Mouse (Mus musculus) C2C12 (cell line): ENCODE measurements around the gene Antxr1. TPM values are rescaled to one million over a fixed set of nuclear protein-coding genes. Genes with fewer than 3 reads are reported as not detected.

Experiments
- H3K27me3 ChIP-seq: one replicate; pipeline ENCODE4 v1.6.1; 2011; ENCODE audit not compliant: control insufficient read depth, insufficient read depth, insufficient read length
- H3K36me3 ChIP-seq: one replicate; pipeline ENCODE4 v1.6.1; 2011; ENCODE audit not compliant: control insufficient read depth, insufficient read depth
- H3K4me3 ChIP-seq: one replicate; pipeline ENCODE4 v1.5.1; 2011; ENCODE audit warnings: mild to moderate bottlenecking, control low read depth; ENCODE audit not compliant: poor library complexity, insufficient read depth, severe bottlenecking
- H3K79me2 ChIP-seq: one replicate; pipeline ENCODE4 v1.6.1; 2011; ENCODE audit not compliant: control insufficient read depth, insufficient read depth
- H3K79me3 ChIP-seq: one replicate; pipeline ENCODE4 v1.6.1; 2011; ENCODE audit warnings: low read depth, control low read depth
- H3ac ChIP-seq: one replicate; pipeline ENCODE3; 2011; ENCODE audit warnings: low read depth; ENCODE audit not compliant: control insufficient read depth, insufficient read length
- CEBPB ChIP-seq: IDR thresholded peaks from one replicate; pipeline ENCODE4 v1.6.1; 2011; ENCODE audit warnings: low read depth, mild to moderate bottlenecking, control low read depth, moderate library complexity
- CTCF ChIP-seq: IDR thresholded peaks from one replicate; pipeline ENCODE4 v1.5.1; 2011; ENCODE audit not compliant: control insufficient read depth, insufficient read depth, insufficient read length
- FOSL1 ChIP-seq: IDR thresholded peaks from one replicate; pipeline ENCODE4 v1.8.0; 2011; ENCODE audit warnings: mild to moderate bottlenecking, low read length; ENCODE audit not compliant: poor library complexity, insufficient read depth, severe bottlenecking
- MAX ChIP-seq: IDR thresholded peaks from one replicate; pipeline ENCODE4 v1.6.1; 2011; ENCODE audit warnings: mild to moderate bottlenecking, control low read depth
- MYOD1 ChIP-seq: IDR thresholded peaks from one replicate; pipeline ENCODE4 v1.6.1; 2011; ENCODE audit warnings: low read depth; ENCODE audit not compliant: control insufficient read depth, insufficient read length
- MYOG ChIP-seq: IDR thresholded peaks from one replicate; pipeline ENCODE4 v1.6.1; 2011; ENCODE audit not compliant: control insufficient read depth, insufficient read length; ENCODE audit errors: extremely low read depth
- USF1 ChIP-seq: IDR thresholded peaks from one replicate; pipeline ENCODE4 v1.6.1; 2011; ENCODE audit warnings: low read depth, mild to moderate bottlenecking, control low read depth, moderate library complexity
- polyA plus RNA-seq: library from polyadenylated mRNA; unstranded; fragments of >200 nt; fragmentation: generic; extraction: Trizol; gene quantifications from one replicate; pipeline ENCODE4 v1.2.1, GENCODE M21; 2012; ENCODE audit warnings: missing spikeins

The Antxr1 gene
- polyA plus RNA-seq, 1 experiment: 12.5 TPM

- TF ChIP-seq MYOG: no peak
- no peak for TF ChIP-seq CEBPB
- TF ChIP-seq MAX: no peak
- TF ChIP-seq CTCF: no peak
- no peak for TF ChIP-seq USF1
- no peak for TF ChIP-seq FOSL1
- TF ChIP-seq MYOD1: no peak
- no peaks in the 10 kb centered on the region for H3K36me3 ChIP-seq
- H3ac ChIP-seq: no peak overlapping the region
- H3K4me3 ChIP-seq: no peak overlapping the region
- H3K79me2 ChIP-seq: no peaks in the 10 kb centered on the region
- no peaks in the 10 kb centered on the region for H3K27me3 ChIP-seq
- H3K79me3 ChIP-seq: no peaks in the 10 kb centered on the region
Observed at GRCm38 (mm10) chr6:87139796-87140553, 195.6 kb downstream of the Antxr1 start.

DNA sequence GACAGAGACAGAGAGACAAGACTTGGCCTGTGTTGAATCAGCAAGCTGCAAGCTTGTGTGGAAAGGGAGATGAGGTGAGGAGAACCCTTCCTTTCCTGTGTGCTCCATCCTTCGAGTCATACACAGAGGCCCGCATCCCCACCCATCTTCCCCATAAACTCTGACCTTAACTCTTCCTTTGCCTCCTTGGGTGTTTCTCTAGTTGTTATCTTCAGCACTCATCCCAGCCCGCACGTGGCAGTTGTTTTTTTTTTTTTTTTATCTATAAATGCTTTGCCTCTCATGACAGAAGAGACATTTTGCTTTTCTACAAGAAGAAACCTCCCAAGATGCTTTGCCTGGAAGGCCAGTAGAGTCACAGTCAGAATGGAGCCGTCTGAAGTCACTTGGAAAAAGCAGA, 197.1 kb downstream of the Antxr1 start:
- no peak for TF ChIP-seq USF1
- TF ChIP-seq CEBPB: no peak
- no peak for TF ChIP-seq MYOG
- no peak for TF ChIP-seq FOSL1
- TF ChIP-seq MYOD1: no peak
- no peak for TF ChIP-seq MAX
- no peak for TF ChIP-seq CTCF

DNA sequence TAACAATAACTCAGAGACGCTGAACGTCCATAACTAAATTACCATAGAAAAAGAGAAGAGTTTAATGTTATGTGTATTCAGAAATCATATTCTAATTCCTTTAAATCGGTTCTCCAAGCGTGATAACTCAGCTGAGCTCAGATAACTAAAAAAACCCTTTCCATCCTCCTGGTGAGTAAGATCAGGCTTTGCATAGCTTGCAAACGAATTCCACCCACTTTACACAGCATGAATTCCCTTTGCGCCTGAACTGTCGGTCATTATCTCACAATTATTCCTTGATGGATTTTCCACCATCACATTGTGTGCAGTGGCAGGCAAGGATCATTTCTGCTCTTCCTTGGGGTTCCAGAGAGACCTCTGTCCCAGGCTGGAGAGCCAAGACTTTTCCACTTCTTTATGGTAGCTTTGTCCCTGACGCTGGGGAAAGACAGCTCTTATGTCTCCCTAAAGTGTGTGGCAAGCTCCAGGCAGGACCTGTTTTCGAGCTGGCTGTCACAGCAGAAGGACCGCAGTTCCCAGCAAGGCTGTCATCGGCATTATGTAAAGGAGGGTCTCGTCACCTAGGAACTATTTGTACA, 201.6 kb downstream of the Antxr1 start:
- TF ChIP-seq USF1 (no peak), CTCF (no peak), MYOD1 (no peak), MYOG (no peak), CEBPB (no peak), FOSL1 (no peak), MAX (no peak)

More for the DNA sequence above, 197.1 kb downstream of the Antxr1 start:
- Histone ChIP-seq H3ac (no peak overlapping the region), H3K79me2 (no peaks in the 10 kb centered on the region), H3K27me3 (no peaks in the 10 kb centered on the region), H3K36me3 (no peaks in the 10 kb centered on the region), H3K4me3 (no peak overlapping the region), H3K79me3 (no peaks in the 10 kb centered on the region)

DNA sequence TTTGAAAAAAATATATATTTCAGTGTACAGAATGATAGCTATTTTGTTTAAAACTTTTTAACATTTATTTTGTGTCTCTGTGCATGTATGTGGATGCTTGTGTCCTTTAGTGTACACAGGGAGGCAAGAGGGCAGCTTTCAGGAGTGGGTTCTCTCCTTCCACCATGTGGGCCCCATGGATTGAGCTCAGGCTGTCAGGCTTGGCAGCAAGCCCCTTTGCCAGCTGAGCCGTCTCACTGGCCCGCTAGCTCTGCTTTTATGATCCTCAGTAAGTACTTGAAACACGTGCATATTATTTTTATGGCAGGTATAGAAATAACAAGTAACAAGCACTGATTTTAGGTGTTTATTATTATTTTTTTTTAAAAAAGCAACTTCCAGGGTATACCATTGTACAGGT, 202.1 kb downstream of the Antxr1 start:
- H3K36me3 ChIP-seq: no peaks in the 10 kb centered on the region
- TF ChIP-seq CTCF (no peak), MAX (no peak), MYOD1 (no peak), MYOG (no peak), USF1 (no peak), CEBPB (no peak), FOSL1 (no peak)

More for the DNA sequence above, 201.6 kb downstream of the Antxr1 start:
- Histone ChIP-seq H3K79me3 (no peaks in the 10 kb centered on the region), H3K4me3 (no peak overlapping the region), H3K36me3 (no peaks in the 10 kb centered on the region), H3K27me3 (no peaks in the 10 kb centered on the region), H3ac (no peak overlapping the region), H3K79me2 (no peaks in the 10 kb centered on the region)

GRCm38 (mm10) chr6:87131078-87131477, 204.5 kb downstream of the Antxr1 start:
- TF ChIP-seq USF1 (no peak), MYOD1 (no peak), MYOG (no peak), CTCF (no peak), FOSL1 (no peak), CEBPB (no peak), MAX (no peak)
- Histone ChIP-seq H3K4me3 (no peak overlapping the region), H3K79me2 (no peaks in the 10 kb centered on the region), H3ac (no peak overlapping the region), H3K36me3 (no peaks in the 10 kb centered on the region), H3K27me3 (no peaks in the 10 kb centered on the region), H3K79me3 (no peaks in the 10 kb centered on the region)

More for the DNA sequence above, 202.1 kb downstream of the Antxr1 start:
- no peak overlapping the region for H3ac ChIP-seq
- H3K79me2 ChIP-seq: no peaks in the 10 kb centered on the region
- no peaks in the 10 kb centered on the region for H3K27me3 ChIP-seq
- no peaks in the 10 kb centered on the region for H3K79me3 ChIP-seq
- no peak overlapping the region for H3K4me3 ChIP-seq
